Mouse (Mus musculus) lung, postnatal 0 days (tissue): ENCODE data around the gene Lrp6. TPM values are rescaled to one million over a fixed set of nuclear protein-coding genes. Genes with fewer than 3 reads are reported as not detected.

Experiments
- ATAC-seq: fragments of 200-750 bp; cut with Nextera tagmentation; 2 replicates; pipeline ENCODE4 v1.8.0; 2017; ENCODE audit warnings: moderate library complexity
- DNase-seq: peaks from one replicate; pipeline ENCODE4 v3.0.0-alpha.2; 2016; ENCODE audit warnings: low spot score
- H3K27ac ChIP-seq: fragments of 300-500 bp; sonication (generic); 2 replicates; pipeline ENCODE4 v1.5.1; 2014; ENCODE audit warnings: antibody characterized with exemption, mild to moderate bottlenecking, low read length, mixed read lengths
- H3K27me3 ChIP-seq: fragments of 300-500 bp; sonication (generic); replicated peaks from 2 replicates; pipeline ENCODE4 v1.6.1; 2014; ENCODE audit warnings: low read length, mixed read lengths; ENCODE audit not compliant: insufficient read depth
- H3K36me3 ChIP-seq: fragments of 300-500 bp; sonication (generic); 2 replicates; pipeline ENCODE4 v1.6.1; 2014; ENCODE audit warnings: low read length, mixed read lengths; ENCODE audit not compliant: insufficient read depth
- H3K4me1 ChIP-seq: fragments of 300-500 bp; sonication (generic); 2 replicates; pipeline ENCODE4 v1.6.1; 2014; ENCODE audit warnings: antibody characterized with exemption, low read depth, low read length, mixed read lengths; ENCODE audit not compliant: insufficient read depth
- H3K4me2 ChIP-seq: fragments of 300-500 bp; sonication (generic); replicated peaks from 2 replicates; pipeline ENCODE4 v1.6.1; 2014; ENCODE audit warnings: low read depth, mild to moderate bottlenecking, low read length, moderate library complexity, mixed read lengths
- H3K4me3 ChIP-seq: fragments of 300-500 bp; sonication (generic); 2 replicates; pipeline ENCODE4 v1.5.1; 2014; ENCODE audit warnings: low read depth, low read length
- H3K9ac ChIP-seq: fragments of 300-500 bp; sonication (generic); replicated peaks from 2 replicates; pipeline ENCODE4 v1.6.1; 2014; ENCODE audit warnings: low read depth, mild to moderate bottlenecking
- H3K9me3 ChIP-seq: fragments of 300-500 bp; sonication (generic); 2 replicates; pipeline ENCODE4 v1.6.1; 2016; ENCODE audit warnings: low read length, mixed read lengths
- CTCF ChIP-seq: IDR thresholded peaks from 2 replicates; pipeline ENCODE4 v1.5.1; 2016; ENCODE audit warnings: antibody characterized with exemption, mild to moderate bottlenecking
- EP300 ChIP-seq: IDR thresholded peaks from 2 replicates; pipeline ENCODE4 v1.6.1; 2016; ENCODE audit warnings: antibody characterized with exemption, mild to moderate bottlenecking, control low read depth
- WGBS: fragments of 180-500 bp; shearing (Covaris S2); extraction: QIAGEN DNeasy Blood & Tissue Kit; methylation state at CpG from one replicate; pipeline ENCODE4 v1.1.7; 2014; 5-methylcytosine and 5-hydroxymethylcytosine counted together
- polyA plus RNA-seq: library from polyadenylated mRNA; unstranded; fragments of >200 nt; fragmentation: Nextera tagmentation; extraction: Ambion mirVana; gene quantifications from 2 replicates; pipeline ENCODE4 v1.2.1, GENCODE M21; 2015

The Lrp6 gene
- polyA plus RNA-seq, 1 experiment from 2014 or later = 17.0 TPM

GRCm38 (mm10) chr6:134521411-134521810, 45.4 kb downstream of the Lrp6 start:
- H3K36me3 ChIP-seq = no peaks in the 10 kb centered on the region
- peaks cover 5% of the 10 kb centered on the region; the same call in 1 of the 2 replicates for H3K4me1 ChIP-seq
- 56% methylated on average over 10 of the region's 10 CpGs for WGBS
- H3K4me2 ChIP-seq = no peak overlapping the region
- TF ChIP-seq CTCF = no peak
- no peak for TF ChIP-seq EP300
- H3K27ac ChIP-seq = no peak overlapping the region
- H3K4me3 ChIP-seq = no peak overlapping the region
- no peak overlapping the region for H3K9ac ChIP-seq
- no peaks in the 10 kb centered on the region for H3K27me3 ChIP-seq
- no peaks in the 10 kb centered on the region for H3K9me3 ChIP-seq
- ATAC-seq (no peak; the same call in 1 of the 2 replicates), DNase-seq (no peak)

DNA sequence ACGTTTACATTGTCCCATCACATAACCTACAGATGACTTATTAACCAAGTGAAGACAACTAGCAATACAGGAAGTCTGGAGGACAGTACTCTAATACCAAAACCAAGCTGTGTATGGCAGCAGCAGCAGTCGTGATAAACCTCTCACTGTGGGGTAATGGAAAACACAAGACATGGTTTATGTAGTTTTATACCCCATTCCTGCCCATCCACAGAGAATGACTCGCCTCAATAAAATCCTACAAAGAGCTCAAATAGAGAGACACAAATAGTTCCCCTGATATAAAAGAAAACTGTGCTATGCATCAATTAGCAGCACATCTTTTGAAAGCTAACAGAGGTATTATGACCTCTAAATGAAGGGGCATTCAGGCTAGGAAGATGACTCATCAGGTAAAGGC, 45.9 kb downstream of the Lrp6 start:
- WGBS = 46% methylated on average over 3 of the region's 3 CpGs
- Histone ChIP-seq H3K9ac (no peak overlapping the region), H3K27ac (no peak overlapping the region), H3K4me1 (peaks cover 5% of the 10 kb centered on the region; the same call in 1 of the 2 replicates), H3K27me3 (no peaks in the 10 kb centered on the region), H3K9me3 (no peaks in the 10 kb centered on the region), H3K4me3 (no peak overlapping the region), H3K4me2 (no peak overlapping the region), H3K36me3 (no peaks in the 10 kb centered on the region)
- no peak for DNase-seq
- ATAC-seq = no peak
- TF ChIP-seq CTCF (no peak), EP300 (no peak)

DNA sequence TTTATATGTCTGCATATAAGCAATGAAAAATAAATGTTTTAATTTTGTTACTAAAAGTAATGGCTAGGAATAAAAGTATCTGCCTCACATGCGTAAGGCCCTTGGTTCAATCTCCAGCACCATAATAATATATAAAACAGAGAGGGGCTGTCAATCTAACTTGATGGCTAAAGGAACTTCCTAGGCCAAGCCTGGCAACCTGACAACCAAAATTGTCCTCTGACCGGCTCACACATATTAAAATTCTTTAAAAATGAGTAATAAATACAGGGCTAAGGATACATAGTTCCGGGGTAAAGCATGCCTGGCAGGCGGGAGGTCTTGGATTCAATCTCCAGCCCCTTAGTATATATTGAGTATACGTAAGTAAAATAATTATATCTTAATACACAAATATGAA, 48.3 kb downstream of the Lrp6 start:
- TF ChIP-seq CTCF (no peak), EP300 (no peak)
- Histone ChIP-seq H3K4me3 (no peak overlapping the region), H3K27me3 (no peaks in the 10 kb centered on the region), H3K9ac (no peak overlapping the region), H3K27ac (no peak overlapping the region), H3K9me3 (no peaks in the 10 kb centered on the region), H3K36me3 (no peaks in the 10 kb centered on the region), H3K4me1 (peaks cover 5% of the 10 kb centered on the region; the same call in 1 of the 2 replicates), H3K4me2 (no peak overlapping the region)
- WGBS = 74% methylated on average over 5 of the region's 5 CpGs
- DNase-seq (no peak), ATAC-seq (no peak)

DNA sequence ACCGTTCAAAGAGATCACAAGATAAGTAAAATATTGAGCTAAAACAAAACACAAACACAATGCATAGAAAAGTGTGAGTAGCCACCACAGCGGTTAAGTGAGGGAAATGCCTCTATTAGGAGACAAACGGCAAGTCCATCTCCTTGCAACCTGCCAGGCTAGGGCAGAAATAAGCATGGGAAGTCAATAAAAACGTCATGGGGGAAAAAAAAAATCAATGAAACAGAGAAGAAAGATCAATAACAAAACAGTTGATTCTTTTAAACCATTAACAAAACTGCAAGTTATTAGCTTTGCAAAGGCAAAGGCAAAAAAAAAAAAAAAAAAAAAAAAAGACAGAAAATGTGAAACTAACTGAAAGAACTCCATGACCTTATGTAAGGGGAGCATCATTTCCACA, 49.6 kb downstream of the Lrp6 start:
- ATAC-seq (no peak), DNase-seq (no peak)
- Histone ChIP-seq H3K4me2 (no peak overlapping the region), H3K27me3 (no peaks in the 10 kb centered on the region), H3K4me3 (no peak overlapping the region), H3K9ac (no peak overlapping the region), H3K4me1 (peaks cover 5% of the 10 kb centered on the region; the same call in 1 of the 2 replicates), H3K9me3 (no peaks in the 10 kb centered on the region), H3K36me3 (no peaks in the 10 kb centered on the region), H3K27ac (no peak overlapping the region)
- WGBS = 71% methylated on average over 4 of the region's 4 CpGs
- TF ChIP-seq CTCF (no peak), EP300 (no peak)

GRCm38 (mm10) chr6:134515416-134515815, 51.3 kb downstream of the Lrp6 start:
- peak; percentile 72 for ATAC-seq
- 46% methylated on average over 4 of the region's 4 CpGs for WGBS
- Histone ChIP-seq H3K9me3 (no peaks in the 10 kb centered on the region), H3K27me3 (no peaks in the 10 kb centered on the region), H3K4me2 (no peak overlapping the region), H3K9ac (no peak overlapping the region), H3K36me3 (no peaks in the 10 kb centered on the region), H3K4me3 (no peak overlapping the region), H3K4me1 (no peaks in the 10 kb centered on the region; the same call in 1 of the 2 replicates), H3K27ac (no peak overlapping the region)
- DNase-seq = peak; percentile 42
- TF ChIP-seq EP300 (no peak), CTCF (no peak)

- DNase-seq = peak; percentile 78
- H3K9ac ChIP-seq = no peak overlapping the region
These were observed 52.8 kb downstream of the Lrp6 start for GRCm38 (mm10) chr6:134513896-134514510.

More at GRCm38 (mm10) chr6:134513896-134514510, 52.8 kb downstream of the Lrp6 start:
- Histone ChIP-seq H3K4me3 (no peak overlapping the region), H3K4me1 (no peaks in the 10 kb centered on the region; the same call in 1 of the 2 replicates), H3K27me3 (no peaks in the 10 kb centered on the region), H3K36me3 (no peaks in the 10 kb centered on the region), H3K4me2 (no peak overlapping the region), H3K27ac (no peak overlapping the region), H3K9me3 (no peaks in the 10 kb centered on the region)
- ATAC-seq = peak; percentile 44
- TF ChIP-seq EP300 (peak; percentile 41; the same call in 1 of the 2 replicates), CTCF (no peak)
- 52% methylated on average over 3 of the region's 3 CpGs for WGBS
